In genomic region chr11:99142493-99143095, GRCm38 (mm10) we compare ENCODE assay signal across 15 mouse cellular contexts. TPM values are rescaled to one million over a fixed set of nuclear protein-coding genes. Genes with fewer than 3 reads are reported as not detected.
A peak's percentile ranks its signal among the peaks of the same experiment; 100 is the strongest.
DNase-seq lines count a peak whose midpoint lies in the region; ATAC-seq and TF ChIP-seq lines count a peak whose summit lies in the region.
"Had no signal": no experiment of that assay in that cellular context is flagged by ENCODE, and none has a peak within 500 bp of the region (broad histone marks: within the 10 kb centered on the region; RNA-seq: fewer than 3 reads in every experiment).

No protein-coding gene starts in this region.

- H3K36me3 ChIP-seq in hindbrain, embryonic 16.5 days (ENCODE audit: control insufficient read depth, insufficient read depth, low read length), result no peaks in the 10 kb centered on the region
- H3K36me3 ChIP-seq in hindbrain, embryonic 11.5 days (ENCODE audit: control insufficient read depth, insufficient read depth, low read length), result no peaks in the 10 kb centered on the region
- H3K36me3 ChIP-seq in embryonic facial prominence, embryonic 14.5 days (ENCODE audit: control insufficient read depth, insufficient read depth, low read length), result no peaks in the 10 kb centered on the region
- H3K36me3 ChIP-seq in midbrain, postnatal 0 days (ENCODE audit: insufficient read depth, low read length), result no peaks in the 10 kb centered on the region
- H3K36me3 ChIP-seq: G1E had no signal

- DNase-seq in hindbrain, embryonic 11.5 days (ENCODE audit: low spot score), result no peak
- DNase-seq in thymus, postnatal 0 days (ENCODE audit: low spot score), result peak; percentile 32
- DNase-seq in thymus, postnatal 14 days, result no peak
- DNase-seq in embryonic facial prominence, embryonic 14.5 days (ENCODE audit: low spot score), result no peak
- peak; percentile 67 for DNase-seq in naive thymus-derived CD4-positive, alpha-beta T cell, adult 2 months (ENCODE audit: low read depth)
- no peak for DNase-seq in midbrain, postnatal 0 days (ENCODE audit: low spot score)
- DNase-seq in cerebellum, postnatal 25 days, result no peak
- DNase-seq: cerebellum, adult 2 months; gastrocnemius, postnatal 10 days; kidney, postnatal 36 days; retina, postnatal 1 day had no signal

- no peak for ATAC-seq in hindbrain, embryonic 16.5 days
- no peak for ATAC-seq in hindbrain, embryonic 11.5 days (ENCODE audit: low FRiP score)
- no peak for ATAC-seq in embryonic facial prominence, embryonic 14.5 days (ENCODE audit: low read depth)
- ATAC-seq in midbrain, postnatal 0 days (ENCODE audit: low FRiP score), result no peak

- H3K4me3 ChIP-seq in hindbrain, embryonic 16.5 days (ENCODE audit: low read length), result no peak overlapping the region
- H3K4me3 ChIP-seq in hindbrain, embryonic 11.5 days (ENCODE audit: low read depth, low read length), result no peak overlapping the region
- no peak overlapping the region for H3K4me3 ChIP-seq in embryonic facial prominence, embryonic 14.5 days (ENCODE audit: low read depth, low read length)
- H3K4me3 ChIP-seq in midbrain, postnatal 0 days (ENCODE audit: low read depth, low read length), result no peak overlapping the region
- H3K4me3 ChIP-seq: erythroblast, embryonic 14.5 days had no signal

- H3K4me1 ChIP-seq in hindbrain, embryonic 16.5 days (ENCODE audit: control insufficient read depth, insufficient read depth, low read depth, low read length), result peaks cover 10% of the 10 kb centered on the region; the same call in 1 of the 2 replicates
- peaks cover 7% of the 10 kb centered on the region for H3K4me1 ChIP-seq in hindbrain, embryonic 11.5 days (replicated peaks; ENCODE audit: control insufficient read depth, insufficient read depth, low read length)
- peaks cover 44% of the 10 kb centered on the region for H3K4me1 ChIP-seq in embryonic facial prominence, embryonic 14.5 days (ENCODE audit: control insufficient read depth, insufficient read depth, low read length)
- H3K4me1 ChIP-seq in midbrain, postnatal 0 days (ENCODE audit: insufficient read depth, low read length), result no peaks in the 10 kb centered on the region

- 0 out of 2 replicates have a peak overlapping the region, but pooled peaks have one; percentile 16 for H3K4me2 ChIP-seq in hindbrain, embryonic 16.5 days (ENCODE audit: low read length)
- no peak overlapping the region for H3K4me2 ChIP-seq in hindbrain, embryonic 11.5 days (replicated peaks; ENCODE audit: low read depth, low read length)
- no peak overlapping the region; the same call in 1 of the 2 replicates for H3K4me2 ChIP-seq in embryonic facial prominence, embryonic 14.5 days (ENCODE audit: low read depth, low read length)
- H3K4me2 ChIP-seq in midbrain, postnatal 0 days (ENCODE audit: low read depth, low read length, poor library complexity, severe bottlenecking), result no peak overlapping the region

- no peaks in the 10 kb centered on the region for H3K27me3 ChIP-seq in hindbrain, embryonic 16.5 days (replicated peaks; ENCODE audit: control insufficient read depth, insufficient read depth, low read length)
- no peaks in the 10 kb centered on the region for H3K27me3 ChIP-seq in hindbrain, embryonic 11.5 days (ENCODE audit: control insufficient read depth, insufficient read depth, low read length)
- no peaks in the 10 kb centered on the region for H3K27me3 ChIP-seq in embryonic facial prominence, embryonic 14.5 days (replicated peaks; ENCODE audit: control insufficient read depth, insufficient read depth, low read length)
- H3K27me3 ChIP-seq in midbrain, postnatal 0 days (ENCODE audit: insufficient read depth, low read length), result no peaks in the 10 kb centered on the region

- TF ChIP-seq CTCF in midbrain, postnatal 0 days (IDR thresholded peaks at IDR 0.05), result no peak

- H3K9me3 ChIP-seq in hindbrain, embryonic 16.5 days (ENCODE audit: control insufficient read depth, low read length), result no peaks in the 10 kb centered on the region
- no peaks in the 10 kb centered on the region for H3K9me3 ChIP-seq in hindbrain, embryonic 11.5 days (ENCODE audit: control insufficient read depth, low read length)
- no peaks in the 10 kb centered on the region for H3K9me3 ChIP-seq in embryonic facial prominence, embryonic 14.5 days (ENCODE audit: control insufficient read depth, low read length)
- no peaks in the 10 kb centered on the region for H3K9me3 ChIP-seq in midbrain, postnatal 0 days (ENCODE audit: low read length)
- H3K9me3 ChIP-seq: G1E had no signal

- 45% methylated on average over 18 of the region's 18 CpGs for WGBS in hindbrain, embryonic 16.5 days
- WGBS in hindbrain, embryonic 11.5 days, result 64% methylated on average over 18 of the region's 18 CpGs
- WGBS in embryonic facial prominence, embryonic 14.5 days, result 49% methylated on average over 18 of the region's 18 CpGs
- WGBS in midbrain, postnatal 0 days, result 43% methylated on average over 18 of the region's 18 CpGs

- peak overlapping the region; percentile 23; the same call in 1 of the 2 replicates for H3K9ac ChIP-seq in hindbrain, embryonic 16.5 days (ENCODE audit: low read depth, low read length)
- no peak overlapping the region for H3K9ac ChIP-seq in hindbrain, embryonic 11.5 days (ENCODE audit: low read depth, low read length)
- H3K9ac ChIP-seq in embryonic facial prominence, embryonic 14.5 days (ENCODE audit: low read depth, low read length), result no peak overlapping the region
- H3K9ac ChIP-seq in midbrain, postnatal 0 days (replicated peaks; ENCODE audit: low read length, poor library complexity, severe bottlenecking), result no peak overlapping the region

- H3K27ac ChIP-seq in hindbrain, embryonic 16.5 days (ENCODE audit: low read depth, low read length), result no peak overlapping the region
- no peak overlapping the region for H3K27ac ChIP-seq in hindbrain, embryonic 11.5 days (ENCODE audit: low read depth, low read length)
- H3K27ac ChIP-seq in embryonic facial prominence, embryonic 14.5 days (replicated peaks; ENCODE audit: low read depth, low read length), result peak overlapping the region; percentile 74
- H3K27ac ChIP-seq in midbrain, postnatal 0 days (ENCODE audit: low read depth, low read length), result no peak overlapping the region

RNA-seq across cellular contexts. Expression of gene Ccr7, which starts 12.3 kb away (rescaled TPM):
- not detected in 2 replicates for polyA plus RNA-seq in hindbrain, embryonic 16.5 days (2015; fragmentation: Nextera tagmentation; extraction: Ambion mirVana)
- polyA plus RNA-seq in hindbrain, embryonic 11.5 days (2014; fragmentation: Nextera tagmentation; extraction: Ambion mirVana), result 0.17 and 0.31 TPM in 2 replicates
- 36.2 and 37.4 TPM in 2 replicates for polyA plus RNA-seq in thymus, postnatal 0 days (2015; fragmentation: Nextera tagmentation; extraction: Ambion mirVana)
- 0.33 and 0.50 TPM in 2 replicates for polyA plus RNA-seq in embryonic facial prominence, embryonic 14.5 days (2014; fragmentation: Nextera tagmentation; extraction: Ambion mirVana)
- not detected in 2 replicates for total RNA-seq in midbrain, postnatal 0 days (2014; rRNA removed)
- polyA plus RNA-seq in midbrain, postnatal 0 days (2015; fragmentation: Nextera tagmentation; extraction: Ambion mirVana), result not detected in 2 replicates
- polyA plus RNA-seq: erythroblast, embryonic 14.5 days; G1E had no signal

RNA-seq across cellular contexts. Expression of gene Tns4, which starts 53.5 kb away (rescaled TPM):
- polyA plus RNA-seq in hindbrain, embryonic 16.5 days (2015; fragmentation: Nextera tagmentation; extraction: Ambion mirVana), result 0.16 TPM in 2 replicates
- 0.50 and 1.1 TPM in 2 replicates for polyA plus RNA-seq in hindbrain, embryonic 11.5 days (2014; fragmentation: Nextera tagmentation; extraction: Ambion mirVana)
- 1.4 and 1.7 TPM in 2 replicates for polyA plus RNA-seq in thymus, postnatal 0 days (2015; fragmentation: Nextera tagmentation; extraction: Ambion mirVana)
- polyA plus RNA-seq in embryonic facial prominence, embryonic 14.5 days (2014; fragmentation: Nextera tagmentation; extraction: Ambion mirVana), result 0.81 and 1.0 TPM in 2 replicates
- total RNA-seq in midbrain, postnatal 0 days (2014; rRNA removed), result 0.38 TPM in 2 replicates
- 0.17 and 0.26 TPM in 2 replicates for polyA plus RNA-seq in midbrain, postnatal 0 days (2015; fragmentation: Nextera tagmentation; extraction: Ambion mirVana)
- total RNA-seq: gastrocnemius, postnatal 10 days; hematopoietic stem cell, adult 5-6 weeks had no signal
- polyA plus RNA-seq: erythroblast, embryonic 14.5 days had no signal

Comparison
In these comparisons a context has a peak if more than half of its experiments do, and no peak if none do; other contexts are left out.
1. DNase-seq: peak in thymus, postnatal 0 days (single experiment) and naive thymus-derived CD4-positive, alpha-beta T cell, adult 2 months (single experiment); none in hindbrain, embryonic 11.5 days (single experiment), thymus, postnatal 14 days (single experiment), embryonic facial prominence, embryonic 14.5 days (single experiment), midbrain, postnatal 0 days (single experiment) and cerebellum, postnatal 25 days (0 of 2).
2. RNA of gene Ccr7, which starts 12.3 kb away (polyA plus RNA-seq): 36.2 to 37.4 TPM in thymus, postnatal 0 days; 0.33 to 0.50 TPM in embryonic facial prominence, embryonic 14.5 days, 0.17 to 0.31 TPM in hindbrain, embryonic 11.5 days, not detected in hindbrain, embryonic 16.5 days and not detected in midbrain, postnatal 0 days; every median in the first group is over 10 times any median in the second.